Mouse (Mus musculus): ENCODE data around the gene Bcam.
A peak's percentile ranks its signal among the peaks of the same experiment; 100 is the strongest.

- TF ChIP-seq POLR2A (IDR thresholded peaks at IDR 0.05; ENCODE audit: borderline replicate concordance, extremely low read depth, low read depth, low read length) (no peak), CTCF (IDR thresholded peaks at IDR 0.05; ENCODE audit: insufficient read depth, low read length) (peak; percentile 85)
Observed at GRCm38 (mm10) chr7:19800764-19801163, 29.9 kb upstream of the Bcam start.
